Mouse (Mus musculus) c-Kit-positive CD71-negative TER-119-negative erythroid progenitor cells, embryonic 14.5 days (primary cell): ENCODE measurements around the gene Gm28490.
"Not testable (repeated sequence)": the region's sequence is repeated elsewhere in the genome, so short reads cannot be mapped to it uniquely, and the experiment has no call there.

Source experiments
- DNase-seq: peaks from one replicate; pipeline ENCODE4 v3.0.0-alpha.2; 2013; ENCODE audit warnings: low read depth

Gene Gm28490

DNA sequence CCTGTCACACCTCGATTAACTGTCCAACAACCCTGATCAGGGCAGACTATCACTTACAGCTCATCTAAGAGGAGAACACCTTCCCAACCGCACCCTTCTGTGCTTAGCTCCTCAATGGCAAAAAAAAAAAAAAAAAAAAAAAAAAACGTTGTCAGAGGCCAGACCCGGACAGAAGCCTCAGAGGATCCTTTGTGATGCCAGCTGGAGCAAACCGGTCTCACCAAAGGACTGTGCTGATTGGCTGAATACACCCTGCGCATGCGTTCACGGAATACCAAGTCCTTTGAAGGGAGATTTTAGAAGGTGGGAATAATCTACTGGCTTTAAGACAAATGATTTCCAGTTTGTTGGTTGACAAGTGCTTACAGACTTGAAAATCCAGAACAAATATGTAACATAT is at the start of gene Gm28490:
Gene Gm28490 (minus strand): TSS at position 101 of the 400 bp plus-strand sequence.
- not testable (repeated sequence) for DNase-seq
